Mouse (Mus musculus): ENCODE results near the gene Gm44965. TPM values are rescaled to one million over a fixed set of nuclear protein-coding genes. Genes with fewer than 3 reads are reported as not detected.

Gm44965 gene
- polyA plus RNA-seq, 1 experiment, result not detected

DNA sequence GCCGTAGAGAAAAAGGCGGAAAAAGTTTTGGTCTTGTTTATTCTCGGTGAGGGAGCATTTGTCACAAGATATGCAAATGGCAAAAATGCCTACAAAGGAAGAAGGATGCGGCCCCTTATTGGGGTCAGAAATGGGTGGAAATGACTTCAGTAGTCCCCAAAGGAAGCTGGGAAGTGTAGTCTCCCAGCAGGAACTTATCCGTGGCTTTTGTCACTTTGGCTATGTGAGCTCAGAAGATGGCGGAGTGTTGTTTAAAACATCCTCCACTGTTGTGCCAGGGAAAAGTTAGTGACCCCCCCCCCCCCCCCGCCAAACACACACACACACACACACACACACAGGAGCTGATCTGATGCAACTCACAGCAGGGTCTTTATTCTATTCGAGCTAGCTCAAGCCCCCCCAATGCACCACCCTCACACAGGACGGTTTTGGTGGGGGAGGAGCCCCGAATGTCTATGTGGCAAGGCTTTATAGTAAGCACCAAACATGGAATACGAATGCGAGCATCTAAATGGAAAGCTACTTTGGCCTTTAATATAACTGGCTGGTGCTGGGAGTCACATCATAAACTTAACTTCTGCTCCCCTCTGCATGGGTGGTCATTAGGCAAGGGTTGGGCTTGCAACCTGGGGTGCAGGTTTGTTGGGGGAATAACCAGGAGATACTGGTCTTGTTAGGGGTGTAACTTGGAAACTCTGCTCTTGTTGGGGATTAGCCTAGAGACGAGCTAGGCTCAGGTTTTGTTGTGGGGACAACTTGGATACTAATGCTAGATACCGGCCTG lies 38.4 kb upstream of the Gm44965 start:
- H3K4me1 ChIP-seq (ENCODE audit: control insufficient read depth, insufficient read depth, low read length), result peaks cover 4% of the 10 kb centered on the region; the same call in 1 of the 2 replicates
- H3K4me3 ChIP-seq (replicated peaks; ENCODE audit: extremely low read depth, low read depth, low read length), result peak overlapping the region; percentile 61
- TF ChIP-seq POLR2A (IDR thresholded peaks at IDR 0.05; ENCODE audit: borderline replicate concordance, extremely low read depth, low read depth, low read length) (peak; percentile 34; the same call in 1 of the 2 replicates), CTCF (IDR thresholded peaks at IDR 0.05; ENCODE audit: insufficient read depth, low read length) (no peak)
- DNase-seq, result no peak
- WGBS, result 21% methylated on average over 14 of the region's 14 CpGs

DNA sequence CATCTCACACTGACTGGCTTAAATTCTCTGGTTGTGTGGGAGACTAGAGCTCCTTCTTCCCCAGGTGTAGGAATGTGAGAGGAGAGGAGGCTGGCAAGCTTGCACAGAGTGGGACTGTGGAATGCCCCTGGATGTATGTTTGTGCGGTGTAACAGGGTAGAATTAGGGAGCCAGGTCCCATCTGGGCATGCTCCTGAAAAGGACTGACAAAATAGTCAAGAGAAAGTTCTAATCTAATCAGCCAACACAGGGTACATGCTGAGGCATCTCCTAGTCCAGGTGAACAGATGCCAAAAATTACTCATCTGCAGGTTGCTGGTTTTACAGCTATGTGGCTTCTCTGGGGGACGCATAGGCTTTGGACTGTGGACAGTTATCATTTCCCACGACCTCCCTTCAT lies 37.8 kb upstream of the Gm44965 start:
- 89% methylated on average over 3 of the region's 3 CpGs for WGBS
- no peak for DNase-seq
- Histone ChIP-seq H3K4me1 (ENCODE audit: control insufficient read depth, insufficient read depth, low read length) (peaks cover 4% of the 10 kb centered on the region; the same call in 1 of the 2 replicates), H3K4me3 (replicated peaks; ENCODE audit: extremely low read depth, low read depth, low read length) (no peak overlapping the region)
- no peak for TF ChIP-seq CTCF (IDR thresholded peaks at IDR 0.05; ENCODE audit: insufficient read depth, low read length)
- no peak for TF ChIP-seq POLR2A (IDR thresholded peaks at IDR 0.05; ENCODE audit: borderline replicate concordance, extremely low read depth, low read depth, low read length)

DNA sequence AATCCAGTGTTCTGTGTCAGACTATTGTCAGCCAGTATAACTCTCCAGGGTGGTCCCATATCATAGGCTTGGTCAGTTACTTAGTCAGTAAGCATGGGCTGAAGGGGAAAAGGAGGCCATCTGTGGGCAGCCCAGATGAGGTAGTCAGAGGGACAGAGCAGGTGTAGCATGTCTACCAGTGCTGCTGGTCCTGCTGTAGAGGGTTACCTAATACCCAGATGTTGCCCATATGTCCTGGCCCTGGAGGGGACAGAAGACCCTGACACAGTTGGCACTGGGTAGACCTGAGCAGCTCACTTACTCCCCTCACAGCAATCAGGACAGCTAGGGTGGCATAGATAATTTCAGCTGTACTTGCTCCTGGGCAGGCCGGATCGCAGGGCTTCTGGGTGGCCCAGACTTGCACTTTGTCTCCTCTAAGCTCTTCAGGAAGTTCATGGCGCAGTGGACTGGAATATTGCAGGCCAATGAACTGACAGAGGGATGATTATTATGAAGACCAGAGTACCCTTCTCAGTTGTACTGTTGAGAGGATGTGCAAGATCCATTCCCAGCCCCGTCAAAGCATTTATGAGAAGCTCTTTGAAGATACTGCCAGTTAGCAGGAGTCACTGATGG lies 27.9 kb upstream of the Gm44965 start:
- TF ChIP-seq CTCF (IDR thresholded peaks at IDR 0.05; ENCODE audit: insufficient read depth, low read length) (no peak), POLR2A (IDR thresholded peaks at IDR 0.05; ENCODE audit: borderline replicate concordance, extremely low read depth, low read depth, low read length) (no peak)
- H3K4me3 ChIP-seq (replicated peaks; ENCODE audit: extremely low read depth, low read depth, low read length), result no peak overlapping the region
- peaks cover 2% of the 10 kb centered on the region; the same call in 1 of the 2 replicates for H3K4me1 ChIP-seq (ENCODE audit: control insufficient read depth, insufficient read depth, low read length)
- 78% methylated on average over 4 of the region's 4 CpGs for WGBS
- DNase-seq, result no peak

DNA sequence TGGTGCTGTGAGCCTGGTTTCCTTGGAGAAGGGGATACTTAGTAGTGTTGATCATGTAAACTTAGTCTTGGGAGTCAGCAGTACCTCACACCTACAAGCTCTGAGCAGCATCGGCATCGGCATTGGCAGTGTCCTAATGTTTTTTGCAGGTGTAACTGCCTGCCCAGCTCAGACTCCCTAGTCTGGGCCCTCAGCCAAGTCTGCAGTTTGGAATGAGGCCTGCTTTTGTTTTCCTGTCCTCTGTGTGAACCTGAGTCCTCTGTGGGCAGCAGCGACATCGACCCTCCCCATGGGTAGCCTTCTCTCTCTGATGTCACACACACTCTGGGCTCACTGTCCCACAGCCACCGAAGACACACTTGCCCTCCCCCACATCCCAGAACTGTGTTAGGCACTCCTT lies 27.4 kb upstream of the Gm44965 start:
- WGBS, result 19% methylated on average over 5 of the region's 5 CpGs
- TF ChIP-seq POLR2A (IDR thresholded peaks at IDR 0.05; ENCODE audit: borderline replicate concordance, extremely low read depth, low read depth, low read length), result no peak
- no peak for TF ChIP-seq CTCF (IDR thresholded peaks at IDR 0.05; ENCODE audit: insufficient read depth, low read length)
- Histone ChIP-seq H3K4me3 (replicated peaks; ENCODE audit: extremely low read depth, low read depth, low read length) (no peak overlapping the region), H3K4me1 (ENCODE audit: control insufficient read depth, insufficient read depth, low read length) (peaks cover 2% of the 10 kb centered on the region; the same call in 1 of the 2 replicates)
- no peak for DNase-seq

DNA sequence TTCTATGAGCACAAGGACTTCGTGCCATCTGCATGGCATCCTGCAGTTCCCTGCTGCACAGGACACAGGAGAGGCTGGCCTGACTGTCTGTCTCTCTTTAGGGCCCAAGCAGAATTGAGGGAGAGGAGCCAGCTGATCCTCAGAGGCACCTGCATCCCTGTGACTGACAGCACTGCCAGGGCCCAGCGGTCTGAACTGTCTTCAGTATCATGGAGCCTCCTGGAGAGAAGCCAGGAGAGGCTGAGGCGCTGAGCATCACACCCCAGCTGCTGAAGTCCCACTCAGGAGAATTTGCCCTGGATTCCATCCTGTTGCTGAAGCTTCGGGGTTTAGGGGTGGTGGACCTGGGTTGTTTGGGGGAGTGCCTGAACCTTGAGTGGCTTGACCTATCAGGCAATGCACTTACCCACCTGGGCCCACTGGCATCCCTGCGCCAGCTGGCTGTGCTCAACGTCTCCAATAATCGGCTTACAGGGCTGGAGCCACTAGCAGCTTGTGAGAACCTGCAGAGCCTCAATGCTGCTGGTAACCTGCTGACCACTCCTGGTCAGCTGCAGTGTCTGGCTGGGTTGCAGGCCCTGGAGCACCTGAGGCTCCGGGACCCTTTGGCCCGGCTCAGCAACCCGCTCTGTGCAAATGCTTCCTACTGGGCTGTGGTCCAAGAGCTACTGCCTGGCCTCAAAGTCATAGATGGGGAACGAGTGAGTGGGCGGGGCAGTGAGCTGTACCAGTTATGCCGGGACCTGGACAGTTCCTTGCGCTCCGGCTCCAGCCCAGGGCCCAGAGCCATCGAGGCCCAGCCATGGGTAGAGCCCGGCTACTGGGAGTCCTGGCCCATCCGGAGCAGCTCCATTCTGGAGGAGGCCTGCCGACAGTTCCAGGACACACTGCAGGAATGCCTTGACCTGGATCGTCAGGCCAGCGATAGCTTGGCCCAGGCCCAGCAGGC lies 25.4 kb upstream of the Gm44965 start:
- H3K4me3 ChIP-seq (replicated peaks; ENCODE audit: extremely low read depth, low read depth, low read length), result no peak overlapping the region
- 36% methylated on average over 21 of the region's 21 CpGs for WGBS
- peaks cover 2% of the 10 kb centered on the region; the same call in 1 of the 2 replicates for H3K4me1 ChIP-seq (ENCODE audit: control insufficient read depth, insufficient read depth, low read length)
- TF ChIP-seq CTCF (IDR thresholded peaks at IDR 0.05; ENCODE audit: insufficient read depth, low read length) (no peak), POLR2A (IDR thresholded peaks at IDR 0.05; ENCODE audit: borderline replicate concordance, extremely low read depth, low read depth, low read length) (peak; percentile 24; the same call in 1 of the 2 replicates)
- peak; percentile 20 for DNase-seq

DNA sequence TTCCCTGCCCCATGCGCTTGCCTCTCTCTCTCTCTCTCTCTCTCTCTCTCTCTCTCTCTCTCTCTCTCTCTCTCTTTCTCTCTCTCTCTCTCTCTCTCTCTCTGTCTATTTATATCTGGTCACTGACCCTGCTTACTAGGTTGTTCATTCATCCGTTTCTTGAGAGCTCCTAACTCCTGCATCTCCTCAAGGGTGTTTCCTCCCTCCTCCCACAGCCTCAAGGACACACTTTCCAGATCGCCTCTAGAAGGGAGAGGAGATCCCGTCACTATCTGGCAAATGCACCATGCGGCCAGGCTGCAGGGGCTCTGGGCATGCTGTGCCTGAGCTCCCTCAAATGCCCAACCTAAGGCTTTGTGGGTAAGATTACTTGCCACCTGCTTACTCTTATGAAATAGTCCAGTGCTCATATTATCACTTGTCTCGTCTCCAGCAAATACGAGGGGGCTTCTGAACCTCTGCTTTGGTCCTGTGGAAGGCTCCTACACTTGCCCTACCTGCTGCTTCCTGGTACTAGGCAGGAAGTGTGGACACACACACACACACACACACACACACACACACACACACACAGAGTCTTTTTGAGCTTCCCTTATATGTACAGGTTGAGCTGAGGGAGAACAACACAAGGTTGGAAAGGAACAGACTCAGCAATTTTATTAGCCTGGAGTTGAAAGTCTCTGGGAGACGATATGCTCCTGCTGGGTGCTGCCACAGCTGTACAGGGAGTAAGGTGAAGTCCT lies 24.5 kb upstream of the Gm44965 start:
- TF ChIP-seq POLR2A (IDR thresholded peaks at IDR 0.05; ENCODE audit: borderline replicate concordance, extremely low read depth, low read depth, low read length) (no peak), CTCF (IDR thresholded peaks at IDR 0.05; ENCODE audit: insufficient read depth, low read length) (no peak)
- WGBS, result 53% methylated on average over 8 of the region's 8 CpGs
- Histone ChIP-seq H3K4me3 (replicated peaks; ENCODE audit: extremely low read depth, low read depth, low read length) (no peak overlapping the region), H3K4me1 (ENCODE audit: control insufficient read depth, insufficient read depth, low read length) (peaks cover 2% of the 10 kb centered on the region; the same call in 1 of the 2 replicates)
- DNase-seq, result no peak

DNA sequence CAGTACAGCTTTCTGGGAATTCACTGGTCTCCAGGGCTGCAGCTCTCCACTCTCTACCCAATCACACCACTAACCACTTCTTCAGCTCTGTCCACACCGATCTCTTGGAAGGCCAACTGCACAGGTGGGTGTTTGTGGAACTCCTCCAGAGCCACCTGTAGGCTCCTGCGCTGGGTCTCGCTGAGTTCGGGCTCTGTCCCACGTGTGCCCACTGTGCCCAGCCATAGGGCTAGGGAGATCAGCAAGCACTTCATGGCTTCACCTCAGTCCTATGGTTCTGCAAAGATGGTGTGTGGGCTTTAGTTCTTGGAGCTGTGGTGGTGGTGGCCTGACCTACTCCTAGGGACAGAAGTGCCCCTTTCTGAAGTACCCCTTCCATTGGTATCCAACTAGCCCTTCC lies 21.7 kb upstream of the Gm44965 start:
- 77% methylated on average over 5 of the region's 5 CpGs for WGBS
- Histone ChIP-seq H3K4me3 (replicated peaks; ENCODE audit: extremely low read depth, low read depth, low read length) (peak overlapping the region; percentile 53), H3K4me1 (ENCODE audit: control insufficient read depth, insufficient read depth, low read length) (peaks cover 2% of the 10 kb centered on the region; the same call in 1 of the 2 replicates)
- TF ChIP-seq CTCF (IDR thresholded peaks at IDR 0.05; ENCODE audit: insufficient read depth, low read length) (no peak), POLR2A (IDR thresholded peaks at IDR 0.05; ENCODE audit: borderline replicate concordance, extremely low read depth, low read depth, low read length) (no peak)
- DNase-seq, result no peak

DNA sequence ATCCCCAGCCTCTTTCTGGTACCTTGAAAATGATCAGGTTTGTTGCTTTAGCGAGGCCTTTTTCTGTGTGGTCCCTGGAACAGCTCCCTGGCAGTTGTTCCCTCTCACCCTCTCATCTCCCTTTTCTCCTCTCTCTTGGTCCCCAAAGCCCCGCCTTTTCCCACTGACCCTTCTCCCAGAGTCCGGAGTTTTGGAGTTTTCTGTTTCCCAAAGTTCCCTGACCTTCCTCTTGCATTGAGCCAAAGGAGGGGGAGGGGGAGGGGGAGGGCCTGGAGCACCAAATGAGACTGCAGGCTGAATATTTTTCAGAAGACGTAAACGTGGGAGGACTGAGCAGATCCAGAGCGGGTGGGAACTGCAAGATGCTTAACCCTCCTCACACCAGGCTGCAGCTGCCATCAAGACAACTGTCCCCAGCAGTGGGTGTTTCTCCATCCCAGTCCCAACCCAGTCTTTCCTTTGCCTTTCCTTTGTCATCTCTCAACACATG lies 21.1 kb upstream of the Gm44965 start, which contains the start of gene Rarres2:
TSS of gene Rarres2 (minus strand) at position 218 of the 490 bp plus-strand sequence.
- 31% methylated on average over 6 of the region's 6 CpGs for WGBS
- DNase-seq, result no peak
- TF ChIP-seq CTCF (IDR thresholded peaks at IDR 0.05; ENCODE audit: insufficient read depth, low read length) (no peak), POLR2A (IDR thresholded peaks at IDR 0.05; ENCODE audit: borderline replicate concordance, extremely low read depth, low read depth, low read length) (peak; percentile 3; the same call in 1 of the 2 replicates)
- Histone ChIP-seq H3K4me3 (replicated peaks; ENCODE audit: extremely low read depth, low read depth, low read length) (peak within 1 kb of the TSS; percentile 53), H3K4me1 (ENCODE audit: control insufficient read depth, insufficient read depth, low read length) (peaks cover 2% of the 10 kb centered on the region; the same call in 1 of the 2 replicates)
